Mouse (Mus musculus) T-cell, adult 66 days (primary cell): ENCODE data around the gene Olfr1364. TPM values are rescaled to one million over a fixed set of nuclear protein-coding genes. Genes with fewer than 3 reads are reported as not detected.

Experiments used
- total RNA-seq, 2 experiments: library from RNA; stranded (reverse); gene quantifications; 3 replicates in 1 of 2; 4 replicates in 1 of 2; pipeline ENCODE4 v1.2.4; 2023

Olfr1364 gene
- total RNA-seq: not detected

GRCm38 (mm10) chr13:21581659-21582058 lies at the start of gene Olfr1364:
Gene Olfr1364 (minus strand): TSS chr13:21581759.

GRCm38 (mm10) chr13:21613922-21614321 lies 32.4 kb upstream of the Olfr1364 start, which contains the start of gene Olfr1362:
Gene Olfr1362 (minus strand): TSS chr13:21614022.

GRCm38 (mm10) chr13:21559793-21560192 lies 21.8 kb downstream of the Olfr1364 start, which contains the start of gene Olfr1535:
Gene Olfr1535 (minus strand): TSS chr13:21559893.

GRCm38 (mm10) chr13:21542708-21543107 lies 38.9 kb downstream of the Olfr1364 start, which contains the start of gene Olfr1366:
Gene Olfr1366 (minus strand): TSS chr13:21542808.

GRCm38 (mm10) chr13:21530781-21531201 lies 50.8 kb downstream of the Olfr1364 start, which contains the start of gene Zkscan8:
Gene Zkscan8 (minus strand): TSS chr13:21531120.

Other genes with a start within 250 kb of the Olfr1364 start
- not detected for gene Olfr1367, start 234.8 kb downstream of the Olfr1364 start, total RNA-seq
- gene Zscan12, start 218.9 kb downstream of the Olfr1364 start, total RNA-seq: 1 to 10 TPM; 7.9 to 9.0 TPM
- 10 to 100 TPM; 60.5 to 74.8 TPM for gene Zkscan3, start 179.0 kb downstream of the Olfr1364 start, total RNA-seq
- under 1 TPM; 0.73 to 0.98 TPM for gene Pgbd1, start 140.7 kb downstream of the Olfr1364 start, total RNA-seq
- gene Zscan26, start 128.0 kb downstream of the Olfr1364 start, total RNA-seq: 10 to 100 TPM; 54.1 to 55.3 TPM
- not detected for gene Nkapl, start 113.2 kb downstream of the Olfr1364 start, total RNA-seq
- not detected for gene Zkscan4, start 102.9 kb downstream of the Olfr1364 start, total RNA-seq
- gene Gm10065, start 102.3 kb downstream of the Olfr1364 start, total RNA-seq: not detected
- gene AK157302, start 86.5 kb downstream of the Olfr1364 start, total RNA-seq: 1 to 10 TPM; 4.4 to 5.9 TPM
- gene Gm11273, start 80.3 kb downstream of the Olfr1364 start, total RNA-seq: 10 to 100 TPM; 10.6 to 15.1 TPM
- gene Zkscan8, start 50.6 kb downstream of the Olfr1364 start, total RNA-seq: 10 to 100 TPM; 11.1 to 11.3 TPM
- not detected for gene Olfr1366, start 39.0 kb downstream of the Olfr1364 start, total RNA-seq
- not detected for gene Olfr1535, start 21.9 kb downstream of the Olfr1364 start, total RNA-seq
- not detected for gene Olfr1362, start 32.3 kb upstream of the Olfr1364 start, total RNA-seq
- not detected for gene Olfr11, start 60.8 kb upstream of the Olfr1364 start, total RNA-seq
- gene Olfr1361, start 81.6 kb upstream of the Olfr1364 start, total RNA-seq: not detected
- not detected for gene Olfr1360, start 95.6 kb upstream of the Olfr1364 start, total RNA-seq
- not detected for gene Olfr1359, start 116.4 kb upstream of the Olfr1364 start, total RNA-seq
- gene Hist1h2bl, start 134.4 kb upstream of the Olfr1364 start, total RNA-seq: 100 to 1,000 TPM in 1 of 2 experiments, 10 to 100 TPM in 1; 41.0 to 101 TPM
- 10 to 100 TPM; 69.0 to 85.5 TPM for gene Hist1h2ai, start 134.7 kb upstream of the Olfr1364 start, total RNA-seq
- 100 to 1,000 TPM in 1 of 2 experiments, 10 to 100 TPM in 1; 63.3 to 163 TPM for gene Hist1h3h, start 135.9 kb upstream of the Olfr1364 start, total RNA-seq
- 10 to 100 TPM in 1 of 2 experiments, 1 to 10 TPM in 1; 9.3 to 35.0 TPM for gene Hist1h2bm, start 140.3 kb upstream of the Olfr1364 start, total RNA-seq
- 10 to 100 TPM in 1 of 2 experiments, 1 to 10 TPM in 1; 9.9 to 32.0 TPM for gene Hist1h4j, start 153.3 kb upstream of the Olfr1364 start, total RNA-seq
- 100 to 1,000 TPM; 339 to 539 TPM for gene Hist1h4k, start 168.7 kb upstream of the Olfr1364 start, total RNA-seq
- 10 to 100 TPM; 34.6 to 52.1 TPM for gene Hist1h2ak, start 172.1 kb upstream of the Olfr1364 start, total RNA-seq
- gene Hist1h2bn, start 172.4 kb upstream of the Olfr1364 start, total RNA-seq: 100 to 1,000 TPM in 1 of 2 experiments, 10 to 100 TPM in 1; 62.8 to 108 TPM
- 10 to 100 TPM; 20.5 to 68.4 TPM for gene Hist1h1b, start 198.9 kb upstream of the Olfr1364 start, total RNA-seq
- gene Hist1h3i, start 201.6 kb upstream of the Olfr1364 start, total RNA-seq: 100 to 1,000 TPM in 1 of 2 experiments, 10 to 100 TPM in 1; 89.3 to 207 TPM
- 10 to 100 TPM in 1 of 2 experiments, 1 to 10 TPM in 1; 8.2 to 18.6 TPM for gene Hist1h2an, start 205.5 kb upstream of the Olfr1364 start, total RNA-seq
- gene Hist1h2bp, start 205.7 kb upstream of the Olfr1364 start, total RNA-seq: 10 to 100 TPM; 22.1 to 55.1 TPM
- 100 to 1,000 TPM in 1 of 2 experiments, 10 to 100 TPM in 1; 85.1 to 138 TPM for gene Hist1h2bq, start 228.4 kb upstream of the Olfr1364 start, total RNA-seq
- 100 to 1,000 TPM; 104 to 232 TPM for gene Hist1h2ao, start 228.7 kb upstream of the Olfr1364 start, total RNA-seq
- gene Hist1h4m, start 230.0 kb upstream of the Olfr1364 start, total RNA-seq: 100 to 1,000 TPM; 266 to 341 TPM